Mouse (Mus musculus) layer of hippocampus, postnatal 14 days (tissue): ENCODE data around the gene Chaf1a. TPM values are rescaled to one million over a fixed set of nuclear protein-coding genes. Genes with fewer than 3 reads are reported as not detected.
A peak's percentile ranks its signal among the peaks of the same experiment; 100 is the strongest.
"Not testable (repeated sequence)": the region's sequence is repeated elsewhere in the genome, so short reads cannot be mapped to it uniquely, and the experiment has no call there.

Experiments used
- DNase-seq, 2 experiments: peaks; one replicate each; pipeline ENCODE4 v3.0.0; 2021 to 2022; ENCODE audit warnings: low spot score in 2 of 2, mixed read lengths in 1 of 2
- total RNA-seq, 2 experiments: library from RNA; stranded (reverse); gene quantifications; 2 replicates each; pipeline ENCODE4 v1.2.3; 2021

The Chaf1a gene
- total RNA-seq, 2 experiments from 2014 or later = 3.5 to 5.0 TPM

DNA sequence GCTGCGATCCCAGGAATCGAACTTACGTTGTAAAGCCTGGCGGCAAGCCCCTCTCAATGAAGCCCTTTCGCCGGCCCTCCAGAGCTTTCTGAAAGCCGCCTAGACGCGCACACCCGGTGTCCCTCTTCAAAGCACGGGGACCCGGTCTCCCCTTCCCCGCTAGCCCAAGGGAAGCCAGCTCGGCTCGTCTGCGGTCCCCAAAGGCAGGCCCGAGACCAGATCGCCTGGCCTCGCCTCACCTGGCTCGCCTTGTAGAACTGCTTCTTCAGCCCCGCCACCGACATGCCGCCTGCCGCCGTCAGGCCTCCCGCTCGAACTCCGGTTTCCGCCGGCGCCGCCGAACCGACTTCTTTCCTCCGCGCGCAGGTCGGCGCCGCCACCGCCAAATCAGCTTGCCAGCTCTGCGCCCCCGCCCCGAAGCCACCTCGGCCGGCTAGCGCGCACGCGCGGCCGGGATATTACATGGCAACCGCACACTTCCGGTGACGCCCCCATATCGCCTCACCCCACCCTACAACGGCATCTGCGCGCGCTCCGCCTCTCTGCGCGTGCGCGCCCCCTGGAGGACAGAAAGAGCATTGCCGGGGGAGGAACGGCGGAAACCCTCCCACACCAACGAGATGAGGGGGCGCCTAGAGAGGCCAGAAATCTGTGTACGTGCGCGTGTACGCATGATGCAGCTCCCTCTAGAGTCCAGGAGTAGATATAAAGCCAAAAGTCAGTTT is 3.9 kb upstream of the Chaf1a start, which contains the start of gene Sh3gl1:
Sh3gl1 (minus strand) TSS at position 460 of the 725 bp plus-strand sequence.
- DNase-seq = peak; percentile 100

DNA sequence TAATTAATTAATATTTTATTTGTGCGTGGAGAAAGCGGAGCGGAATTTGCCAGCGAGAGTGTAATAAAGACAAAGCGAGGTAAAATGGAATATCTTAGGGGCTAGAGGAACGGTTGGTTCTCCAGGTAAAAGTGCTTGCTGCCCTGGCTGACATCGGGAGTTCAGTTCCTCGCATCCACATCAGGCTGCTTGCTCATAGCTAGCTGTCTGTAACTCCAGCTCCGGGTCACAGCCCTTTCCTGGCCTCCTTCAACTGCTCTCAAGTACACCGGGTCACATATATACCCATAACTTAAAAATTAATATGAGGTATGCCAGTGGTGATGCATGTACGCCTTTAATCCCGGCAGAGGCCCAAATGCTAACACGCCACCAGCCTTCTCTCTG is 3.3 kb upstream of the Chaf1a start:
- DNase-seq = no peak

DNA sequence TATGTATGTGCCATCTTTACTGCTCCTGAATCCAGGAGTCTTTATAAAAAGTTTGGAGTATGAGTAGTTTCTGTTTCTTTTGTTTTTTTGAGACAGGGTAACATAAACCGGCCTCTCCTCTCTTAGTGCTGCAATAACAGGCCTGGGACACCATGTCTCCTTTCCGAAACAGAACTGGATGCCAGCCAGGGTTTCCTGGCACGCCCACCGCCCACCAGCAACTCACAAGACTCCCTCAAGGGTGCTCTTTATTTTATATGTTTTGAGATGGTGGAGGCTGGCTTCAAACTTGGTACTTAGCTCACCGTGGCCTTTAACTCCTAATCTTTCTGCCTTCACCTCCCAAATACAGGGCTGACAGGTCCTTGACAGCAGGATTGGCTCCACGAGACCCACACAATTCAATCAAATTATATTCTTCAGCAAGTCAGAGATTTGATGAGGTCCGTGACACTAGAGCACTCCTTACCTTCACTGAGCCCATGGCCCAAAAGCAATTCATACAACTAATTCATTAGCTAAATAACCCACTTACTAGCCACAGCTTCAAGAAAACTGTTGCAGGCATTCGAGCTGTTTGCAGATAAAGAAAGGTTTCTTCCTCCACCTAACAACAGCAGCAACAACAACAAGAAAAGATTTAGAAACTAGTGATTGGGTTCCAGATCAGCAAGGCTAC is 1.5 kb upstream of the Chaf1a start:
- DNase-seq = no peak

DNA sequence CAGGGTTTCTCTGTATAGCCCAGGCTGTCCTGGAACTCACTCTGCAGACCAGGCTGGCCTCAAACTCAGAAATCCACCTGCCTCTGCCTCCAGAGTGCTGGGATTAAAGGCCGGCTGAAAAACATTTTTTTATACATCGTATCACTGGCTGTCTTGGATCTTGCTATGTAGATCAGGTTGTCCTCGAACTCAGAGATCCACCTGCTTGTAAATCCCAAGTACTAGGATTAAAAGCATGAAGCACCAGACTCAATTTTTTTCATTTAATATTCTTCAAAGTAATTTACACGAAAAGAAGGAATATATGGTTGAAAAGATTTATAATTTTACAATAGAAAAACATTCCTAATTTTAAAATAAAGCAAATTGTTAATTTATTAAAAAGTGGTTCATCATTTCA is 894 bp upstream of the Chaf1a start:
- no peak for DNase-seq

DNA sequence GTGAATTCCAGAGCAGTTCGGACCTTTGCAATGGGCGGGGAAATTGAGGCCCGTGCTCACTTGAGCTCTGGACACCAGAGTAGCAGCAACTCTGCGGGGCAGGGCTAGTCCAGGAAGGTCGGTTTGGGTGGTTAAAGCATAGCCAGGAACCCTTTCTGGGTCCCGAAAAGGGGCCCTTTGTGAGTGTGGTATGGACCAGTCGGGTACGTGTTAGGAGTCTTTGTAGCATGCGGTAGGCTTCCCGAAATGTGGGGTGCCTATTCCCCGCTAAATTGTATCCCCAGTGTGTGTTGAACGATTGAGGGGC is 571 bp downstream of the Chaf1a start:
- DNase-seq = no peak

DNA sequence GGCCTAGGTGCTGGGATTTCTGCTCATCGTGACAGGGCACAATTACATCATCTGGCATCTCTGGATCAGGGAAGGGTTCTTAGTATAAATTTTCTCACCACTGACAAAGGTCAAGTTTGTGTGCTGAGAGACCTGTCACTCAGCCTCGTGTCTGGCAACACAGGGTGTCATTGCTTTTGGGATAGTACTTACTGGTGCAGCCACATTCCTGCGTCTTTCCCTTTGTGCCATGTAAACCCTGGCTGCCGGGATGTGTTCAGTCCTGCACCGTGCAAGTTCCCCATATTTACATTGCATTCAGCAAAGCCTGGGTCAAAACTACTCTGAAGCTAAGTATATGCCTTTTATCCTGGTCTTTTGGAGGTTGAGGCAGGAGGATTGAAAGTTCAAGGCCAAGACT is 11.1 kb downstream of the Chaf1a start:
- no peak for DNase-seq

DNA sequence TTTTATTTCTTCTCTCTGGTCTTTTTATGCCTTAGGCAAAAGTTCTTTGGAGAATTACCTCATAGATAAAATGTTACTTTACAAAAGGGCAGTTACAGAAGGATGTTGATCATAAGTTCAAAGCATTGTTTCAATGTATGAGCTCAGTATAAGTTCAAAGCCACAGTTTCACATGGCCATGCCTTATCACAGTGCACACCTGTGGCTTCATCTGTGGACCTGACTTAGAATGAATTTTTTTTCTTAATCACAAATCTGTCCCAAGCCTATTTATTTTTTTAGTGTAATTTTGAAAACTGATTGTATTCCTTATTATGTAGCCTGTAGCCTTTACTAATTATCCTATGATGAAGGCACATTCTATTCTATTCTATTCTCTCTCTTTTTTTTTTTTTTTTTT is 14.7 kb downstream of the Chaf1a start:
- DNase-seq = no peak

DNA sequence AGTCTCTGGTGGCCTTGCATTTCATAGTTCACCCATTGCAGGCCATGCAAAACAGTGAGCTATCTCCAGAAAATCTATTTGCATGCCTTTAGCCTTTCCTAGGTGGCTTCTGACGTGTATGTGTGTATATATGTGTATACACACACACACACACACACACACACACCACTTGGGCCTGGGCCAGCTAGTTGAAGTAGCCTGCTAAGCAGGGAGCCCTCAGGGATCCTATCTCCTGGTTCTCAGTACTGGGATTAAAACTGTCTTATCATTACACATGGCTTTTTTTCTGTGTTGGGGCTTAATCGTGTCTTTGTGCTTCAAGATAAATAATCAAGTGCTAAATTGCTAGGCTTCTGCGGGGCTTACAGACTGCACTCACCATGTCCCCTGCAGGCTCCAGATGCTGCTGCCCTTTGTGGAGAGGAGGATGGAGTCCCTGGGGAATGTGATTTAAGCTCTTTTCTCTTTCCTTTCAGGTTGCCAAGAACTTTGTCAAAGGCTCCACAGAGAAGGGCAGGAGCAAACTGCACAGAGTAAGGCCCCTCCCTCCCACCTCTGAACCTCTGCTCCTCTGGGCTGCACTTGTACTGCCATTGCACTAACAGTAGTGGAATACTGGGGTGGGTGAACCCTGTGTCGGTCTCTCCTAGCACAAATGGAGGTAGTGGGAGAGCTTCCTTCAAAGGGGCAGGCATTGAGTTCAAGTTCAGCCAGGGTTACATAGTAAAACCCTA is 15.9 kb downstream of the Chaf1a start:
- DNase-seq = no peak

DNA sequence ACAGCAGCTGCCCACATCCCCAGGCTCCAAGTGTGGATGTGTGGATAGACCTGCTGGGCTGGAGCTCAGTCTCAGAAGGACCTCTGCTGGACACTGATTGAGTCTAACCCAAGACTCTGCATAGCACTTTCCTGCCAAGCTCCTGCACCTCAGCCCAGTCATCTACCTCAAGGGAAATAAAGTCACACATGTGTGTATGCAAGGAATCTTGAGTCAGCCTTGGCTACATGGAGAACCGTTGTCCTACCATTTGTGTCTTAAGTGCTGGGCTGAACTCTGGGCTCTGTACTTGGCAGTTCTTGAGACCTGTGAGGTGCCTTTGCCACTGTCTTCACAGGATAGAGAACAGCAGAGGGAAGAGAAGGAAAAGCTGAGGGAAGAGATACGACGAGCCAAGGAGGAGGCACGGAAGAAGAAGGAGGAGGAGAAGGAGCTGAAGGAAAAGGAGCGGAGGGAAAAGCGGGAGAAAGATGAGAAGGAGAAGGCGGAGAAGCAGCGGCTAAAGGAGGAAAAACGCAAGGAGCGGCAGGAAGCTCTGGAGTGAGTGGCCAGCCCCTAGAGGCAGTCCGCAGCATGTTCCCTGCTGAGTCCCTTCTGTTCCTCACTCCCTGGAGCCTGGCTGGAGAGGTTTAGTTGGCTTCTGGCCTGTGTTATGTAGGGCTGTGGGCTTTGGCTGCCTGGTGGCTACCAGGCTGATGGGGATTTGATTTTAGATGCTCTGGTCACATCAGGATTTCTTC is 17.3 kb downstream of the Chaf1a start:
- DNase-seq = no peak

DNA sequence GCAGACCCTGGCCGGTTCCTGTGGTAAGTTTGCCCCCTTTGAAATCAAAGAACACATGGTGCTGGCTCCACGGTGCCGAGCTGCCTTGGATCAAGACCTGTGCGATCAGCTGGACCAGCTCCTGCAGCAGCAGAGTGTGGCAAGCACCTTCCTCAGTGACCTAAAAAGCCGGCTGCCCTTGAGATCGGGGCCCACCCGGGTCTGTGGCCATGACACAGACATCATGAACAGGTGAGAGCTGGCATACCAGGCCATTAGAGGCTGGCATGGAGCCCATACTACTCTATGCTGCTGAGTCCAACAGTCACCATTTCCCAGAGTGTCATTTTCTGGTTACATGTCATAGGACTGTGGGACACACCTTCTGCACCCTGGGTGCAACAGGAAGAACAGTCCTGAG is 21.8 kb downstream of the Chaf1a start:
- DNase-seq = no peak

DNA sequence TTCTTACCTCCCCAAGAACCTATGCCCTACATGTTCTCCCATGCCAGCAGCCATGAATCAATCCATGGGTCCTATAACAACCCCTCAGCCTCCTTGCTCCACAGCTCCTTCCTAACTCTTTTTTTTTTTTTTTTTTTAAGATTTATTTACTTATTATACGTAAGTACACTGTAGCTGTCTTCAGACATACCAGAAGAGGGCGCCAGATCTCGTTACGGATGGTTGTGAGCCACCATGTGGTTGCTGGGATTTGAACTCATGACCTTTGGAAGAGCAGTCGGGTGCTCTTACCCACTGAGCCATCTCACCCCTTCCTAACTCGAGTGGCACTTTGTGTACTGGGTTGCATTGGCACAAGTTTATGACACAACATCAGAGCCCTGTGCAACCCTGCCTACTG is 25.5 kb downstream of the Chaf1a start:
- DNase-seq = not testable (repeated sequence)

DNA sequence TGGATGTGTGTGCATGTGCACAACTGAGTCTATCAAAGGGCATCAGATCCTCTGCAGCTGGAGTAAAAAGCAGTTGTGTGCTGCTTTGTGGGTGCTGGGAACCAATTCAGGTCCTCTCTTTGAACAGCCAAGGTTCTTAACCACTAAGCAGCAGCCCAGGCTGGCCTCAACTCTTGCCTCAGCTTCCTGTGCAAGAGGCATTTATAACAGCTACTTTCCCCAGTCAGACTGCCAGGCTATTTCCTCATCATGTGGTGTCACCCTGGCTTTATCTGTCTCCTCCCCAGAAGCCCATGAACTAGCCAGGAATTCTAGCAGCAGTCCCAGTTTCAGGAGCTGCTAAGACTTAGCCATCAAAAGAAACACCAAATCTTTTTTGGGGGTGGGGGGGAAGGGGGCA is 26.2 kb downstream of the Chaf1a start:
- DNase-seq = no peak

DNA sequence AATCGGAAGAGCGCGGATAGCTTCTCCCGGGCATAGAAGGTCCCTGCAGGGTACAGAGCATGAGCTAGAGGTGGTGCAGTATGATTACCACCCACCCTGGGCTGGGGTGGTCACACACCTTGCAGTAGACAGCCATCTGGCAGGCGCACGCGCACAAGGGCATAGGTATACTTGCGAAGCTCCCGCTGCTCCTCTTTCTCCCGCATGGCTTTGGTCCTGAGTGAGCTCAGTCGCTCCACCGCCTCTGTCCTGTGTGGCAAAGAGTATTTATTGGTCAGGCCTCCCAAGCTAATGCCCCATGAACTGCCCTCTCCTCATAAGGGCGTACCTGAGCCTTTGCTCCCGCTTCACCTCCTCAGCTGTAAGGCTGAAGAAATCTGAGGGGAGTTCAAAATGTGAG is 28.8 kb downstream of the Chaf1a start:
- no peak for DNase-seq

DNA sequence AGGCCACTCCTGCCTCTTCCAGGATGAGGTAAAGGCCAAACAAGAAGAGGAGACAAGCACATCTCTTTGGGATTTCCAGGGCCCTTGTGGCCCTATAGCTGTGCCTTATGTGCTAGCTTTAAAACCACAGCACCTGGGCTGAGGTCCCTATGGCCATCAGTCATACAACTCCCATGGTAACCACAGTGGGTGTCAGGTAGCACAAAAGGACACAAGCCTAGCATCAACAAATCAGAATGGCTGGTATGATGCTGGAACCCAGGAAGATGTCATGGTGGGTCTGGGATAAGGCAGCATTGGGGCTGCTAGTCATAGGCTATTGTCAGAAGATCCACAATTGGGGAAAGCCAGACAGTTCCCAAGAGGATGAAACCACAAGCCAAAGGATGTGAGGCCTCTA is 30.9 kb downstream of the Chaf1a start:
- no peak for DNase-seq

DNA sequence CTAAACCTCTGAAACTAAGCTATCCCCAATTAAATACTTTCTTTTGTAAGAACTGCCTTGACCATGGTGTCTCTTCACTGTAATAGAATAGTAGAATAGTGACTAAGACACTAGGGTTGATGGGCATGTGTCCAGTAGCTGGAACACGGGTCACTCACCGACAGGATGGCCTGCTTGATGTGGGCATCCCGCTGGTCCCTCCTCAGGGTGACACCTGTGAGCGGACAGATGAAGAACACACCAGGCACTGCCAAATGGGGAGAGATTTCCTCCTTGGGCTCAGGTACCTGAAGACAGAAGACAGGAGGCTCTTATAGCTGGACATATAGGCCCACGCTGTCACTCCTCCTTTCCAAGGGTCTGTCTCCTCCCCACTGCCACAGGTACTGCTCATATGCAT is 32.0 kb downstream of the Chaf1a start:
- DNase-seq = no peak

DNA sequence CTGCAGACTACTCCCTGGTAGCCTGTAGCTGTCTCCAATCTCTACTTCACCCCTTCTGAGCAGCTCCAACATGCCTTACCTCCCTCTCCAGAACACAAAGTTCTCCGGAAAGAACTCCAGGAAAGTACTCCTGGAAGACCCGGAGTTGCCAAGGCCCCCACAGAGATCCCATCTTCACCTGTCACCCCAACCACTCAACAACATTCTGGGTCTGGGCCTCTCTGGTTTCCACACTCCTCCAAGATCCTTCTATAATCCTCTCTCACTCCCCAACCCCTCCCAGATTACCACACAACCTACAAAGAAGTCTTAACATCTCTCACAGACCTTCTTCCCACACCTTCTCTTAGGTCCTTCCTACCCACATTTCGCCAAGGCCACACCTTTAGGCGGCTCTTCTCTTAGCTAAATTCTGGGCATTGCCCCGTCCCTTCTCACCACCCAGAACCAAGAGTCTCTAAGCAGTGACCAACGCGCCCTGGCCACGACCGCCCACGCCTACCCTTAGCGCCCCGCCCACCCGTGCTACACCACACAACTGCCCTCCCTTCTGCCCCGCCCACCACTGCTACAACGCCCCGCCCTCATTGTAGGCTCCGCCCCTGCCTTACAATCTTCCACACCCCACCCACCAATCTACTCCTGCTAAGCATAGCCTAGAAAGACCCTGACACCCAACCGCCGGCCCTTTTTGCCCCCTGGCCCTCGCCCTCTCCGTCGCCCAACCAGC is 34.0 kb downstream of the Chaf1a start:
- peak in 1 of 2 experiments; percentile 68 for DNase-seq

DNA sequence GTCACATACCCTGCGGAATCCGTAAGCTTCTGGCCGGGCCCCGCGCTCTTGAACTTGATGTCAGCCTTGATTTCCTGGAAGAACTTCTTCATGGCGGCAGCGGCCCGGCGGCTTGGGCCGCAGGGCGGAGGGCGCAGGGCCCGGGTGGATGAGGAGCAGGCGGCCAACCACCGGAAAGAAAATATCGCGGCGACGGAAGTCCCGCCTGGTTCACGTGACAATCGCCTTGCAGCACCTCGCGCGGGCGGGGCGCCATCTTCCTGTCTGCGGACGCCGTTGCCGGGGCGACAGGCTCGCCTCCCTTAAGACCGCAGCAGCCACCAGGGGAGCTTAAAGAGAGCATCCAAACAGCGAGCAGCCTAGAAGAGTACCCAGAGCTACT is 34.6 kb downstream of the Chaf1a start, which contains the start of gene Ubxn6:
Ubxn6 (minus strand) TSS at position 202 of the 382 bp plus-strand sequence.
- peak; percentile 96 to 97 for DNase-seq

DNA sequence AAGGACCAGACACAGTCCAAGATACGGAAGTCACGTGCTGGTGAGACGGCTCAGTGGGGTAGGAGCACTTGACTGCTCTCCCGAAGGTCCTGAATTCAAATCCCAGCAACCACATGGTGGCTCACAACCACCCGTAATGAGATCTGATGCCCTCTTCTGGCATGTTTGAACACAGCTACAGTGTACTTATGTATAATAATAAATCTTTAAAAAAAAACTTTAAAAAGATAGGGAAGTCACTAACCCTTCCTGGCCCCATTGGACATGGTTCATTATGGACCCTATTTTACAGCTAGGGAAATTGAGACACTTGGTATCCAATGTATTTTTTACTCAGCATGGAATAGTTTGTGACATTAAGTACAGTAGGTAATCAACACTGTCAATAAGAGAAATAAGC is 37.3 kb downstream of the Chaf1a start:
- DNase-seq = no peak

DNA sequence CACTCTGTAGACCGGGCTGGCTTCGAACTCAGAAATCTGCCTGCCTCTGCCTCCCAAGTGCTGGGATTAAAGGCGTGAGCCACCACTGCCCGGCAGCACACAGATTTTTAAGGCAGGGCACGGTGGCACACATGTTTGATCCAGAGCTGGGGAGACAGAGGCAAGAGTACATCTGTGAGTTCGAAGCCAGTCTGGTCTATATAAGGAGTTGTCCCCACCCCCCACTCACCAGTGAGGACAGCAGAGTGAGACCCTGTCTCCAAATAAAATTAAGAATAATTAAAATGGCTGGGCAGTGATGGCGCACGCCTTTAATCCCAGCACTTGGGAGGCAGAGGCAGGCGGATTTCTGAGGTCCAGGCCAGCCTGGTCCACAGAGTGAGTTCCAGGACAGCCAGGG is 38.1 kb downstream of the Chaf1a start:
- not testable (repeated sequence) for DNase-seq

DNA sequence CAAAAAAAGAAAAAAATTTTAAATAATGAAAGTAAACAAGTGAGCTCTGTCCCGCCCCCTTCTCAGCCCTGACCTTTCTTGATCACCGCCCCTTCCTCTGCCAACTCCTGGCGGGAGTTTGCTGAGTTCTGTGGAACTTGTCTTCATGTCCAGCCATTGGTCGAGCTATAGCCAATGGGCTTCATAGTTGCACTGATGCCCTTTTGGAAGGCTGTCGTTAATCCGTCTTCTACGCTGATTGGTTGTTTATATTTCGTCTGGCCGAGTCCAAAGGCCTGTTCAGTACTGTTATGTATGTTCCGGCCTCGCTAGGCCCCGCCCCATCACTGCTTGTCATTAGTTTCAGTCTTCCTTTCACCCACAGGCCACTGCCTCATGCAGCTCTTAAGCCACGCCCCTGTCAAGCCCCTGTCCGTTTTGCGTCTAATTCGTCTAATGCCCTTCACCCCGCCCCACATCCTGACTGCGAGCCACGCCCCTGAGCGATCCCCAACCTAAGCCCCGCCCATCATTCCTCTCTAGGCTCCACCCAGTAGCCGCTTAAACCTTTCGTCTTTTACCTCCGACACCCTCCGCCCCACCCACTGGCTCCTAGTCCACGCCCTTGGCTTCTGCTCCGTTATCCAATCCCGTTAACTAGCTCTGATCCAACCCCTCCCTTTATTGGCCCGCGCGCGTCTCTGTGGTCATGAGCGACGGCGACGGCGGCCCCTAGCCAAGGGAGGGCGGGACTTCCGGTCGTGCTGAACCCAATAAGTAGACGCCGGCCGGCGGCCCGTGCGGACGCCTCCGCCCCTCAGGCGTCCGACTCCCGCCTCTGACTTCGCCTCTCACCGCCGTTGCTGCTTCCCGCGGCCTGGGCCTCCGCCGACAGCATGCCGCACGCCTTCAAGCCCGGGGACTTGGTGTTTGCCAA is 38.9 kb downstream of the Chaf1a start, which contains the start of gene Hdgfl2:
Hdgfl2 (plus strand) TSS at position 755 of the 916 bp plus-strand sequence.
- DNase-seq = peak; percentile 99 to 100
